Mouse (Mus musculus) telencephalon, adult 2 months (tissue): ENCODE results near the gene Itga11.
A peak's percentile ranks its signal among the peaks of the same experiment; 100 is the strongest.
"Not testable (repeated sequence)": the region's sequence is repeated elsewhere in the genome, so short reads cannot be mapped to it uniquely, and the experiment has no call there.

Experiments
- DNase-seq: peaks from one replicate; pipeline ENCODE4 v3.0.0-alpha.2; 2011; ENCODE audit warnings: low read depth, low spot score

Itga11 gene

DNA sequence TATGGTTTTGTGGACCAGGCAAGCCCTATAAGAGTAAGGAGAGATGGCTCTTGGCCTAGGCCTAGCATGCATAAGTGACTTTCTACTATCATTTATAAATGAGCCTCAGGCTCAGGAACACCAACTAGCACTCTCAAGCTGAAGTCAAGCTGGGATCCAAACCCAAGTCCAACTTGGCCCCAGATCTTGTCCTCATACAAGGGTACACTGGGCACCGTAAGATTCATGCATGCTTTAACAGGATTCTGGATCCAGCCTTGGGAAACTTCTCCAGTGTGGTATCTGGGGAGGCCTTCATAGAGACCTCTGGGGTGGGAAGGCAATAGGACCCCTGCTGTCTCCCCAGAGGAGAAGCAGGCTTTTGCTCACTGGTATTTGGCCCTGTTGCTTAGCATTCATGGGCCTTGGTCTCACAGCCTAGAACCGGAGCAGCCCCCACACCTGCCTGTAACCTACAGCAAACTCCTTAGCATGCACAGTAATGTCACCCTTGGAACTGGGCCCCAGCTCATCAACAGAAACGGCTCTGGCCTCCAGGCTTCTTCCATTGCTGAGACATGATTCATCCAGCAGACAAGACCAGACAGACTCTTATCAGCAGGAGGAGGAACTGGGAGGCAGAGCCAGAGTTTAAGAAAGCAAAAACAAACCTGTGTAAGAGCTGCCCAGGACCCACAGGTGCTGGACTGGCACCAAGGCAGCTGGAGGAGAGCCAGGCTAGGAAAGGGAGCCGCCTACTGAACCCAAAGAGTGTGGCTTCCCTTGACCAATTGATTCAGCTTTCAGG lies 140.4 kb downstream of the Itga11 start:
- DNase-seq = no peak

DNA sequence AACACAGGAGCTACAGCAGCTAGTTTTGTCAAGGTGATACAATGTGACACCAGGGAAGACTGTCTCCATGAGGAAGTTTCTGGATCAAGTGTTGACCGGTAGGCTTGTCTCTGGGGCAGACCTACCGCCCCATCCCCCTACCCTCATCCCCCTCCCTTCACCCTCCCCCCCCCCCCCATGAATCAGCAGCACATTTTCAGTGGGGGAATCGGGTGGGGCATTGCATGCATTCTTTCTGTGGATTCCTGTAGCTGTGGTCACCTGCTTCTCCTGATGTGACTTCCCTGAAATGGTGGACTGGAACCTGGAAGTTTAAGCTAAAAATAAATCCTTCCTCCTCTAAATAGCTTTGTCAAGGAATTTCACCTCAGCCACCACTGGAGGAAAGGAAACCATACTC lies 141.9 kb downstream of the Itga11 start:
- no peak for DNase-seq

DNA sequence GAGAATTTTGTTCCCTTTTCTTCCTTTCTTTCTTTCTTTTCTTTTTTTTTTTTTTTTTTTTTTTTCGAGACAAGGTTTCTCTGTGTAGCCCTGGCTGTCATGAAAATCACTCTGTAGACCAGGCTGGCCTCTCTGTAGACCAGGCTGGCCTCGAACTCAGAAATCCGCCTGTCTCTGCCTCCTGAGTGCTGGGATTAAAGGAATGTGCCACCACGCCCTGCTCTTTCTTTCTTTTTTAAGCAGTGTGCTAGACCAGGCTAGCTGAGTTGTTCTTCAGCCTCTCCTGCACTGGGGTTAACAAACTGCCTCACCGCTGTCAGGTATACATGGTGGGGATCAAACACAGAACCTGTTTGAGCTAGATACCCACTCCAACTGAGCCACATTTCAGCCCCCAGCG lies 142.3 kb downstream of the Itga11 start:
- DNase-seq = not testable (repeated sequence)

DNA sequence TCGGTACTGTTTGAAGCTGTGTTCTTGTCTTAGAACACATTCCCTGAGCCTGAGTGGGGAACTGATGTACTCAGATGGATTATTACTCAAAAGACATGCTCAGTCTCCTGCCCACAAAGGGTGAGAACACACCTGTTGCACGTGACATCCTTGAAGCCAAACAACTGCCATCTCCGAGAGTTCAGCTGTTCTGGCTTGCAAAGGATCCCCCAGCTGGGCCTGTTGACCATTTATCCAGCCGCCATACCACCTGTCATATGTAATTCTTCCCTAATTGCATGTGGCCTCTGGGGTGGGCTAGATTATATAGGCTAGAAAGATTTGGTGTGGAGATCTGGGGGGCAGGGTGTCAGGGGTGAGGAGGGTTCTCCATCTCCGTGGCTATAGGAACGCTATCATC lies 143.2 kb downstream of the Itga11 start:
- no peak for DNase-seq

DNA sequence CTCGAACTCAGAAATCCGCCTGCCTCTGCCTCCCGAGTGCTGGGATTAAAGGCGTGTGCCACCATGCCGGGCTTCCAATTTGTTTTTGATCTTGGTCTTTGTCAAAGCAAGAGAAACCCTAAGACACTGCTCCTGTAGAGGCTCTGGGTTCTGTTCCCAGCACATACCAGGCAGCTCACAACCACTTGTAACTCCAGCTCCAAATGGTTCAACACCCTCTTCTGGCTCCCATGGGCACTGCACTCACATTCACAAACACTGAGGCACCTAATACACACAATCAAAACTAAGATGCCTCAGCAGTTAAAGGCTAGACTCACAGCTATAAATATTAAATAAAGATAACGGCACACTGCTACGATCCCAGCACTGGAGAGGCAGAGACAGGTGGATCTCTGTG lies 144.2 kb downstream of the Itga11 start:
- no peak for DNase-seq

DNA sequence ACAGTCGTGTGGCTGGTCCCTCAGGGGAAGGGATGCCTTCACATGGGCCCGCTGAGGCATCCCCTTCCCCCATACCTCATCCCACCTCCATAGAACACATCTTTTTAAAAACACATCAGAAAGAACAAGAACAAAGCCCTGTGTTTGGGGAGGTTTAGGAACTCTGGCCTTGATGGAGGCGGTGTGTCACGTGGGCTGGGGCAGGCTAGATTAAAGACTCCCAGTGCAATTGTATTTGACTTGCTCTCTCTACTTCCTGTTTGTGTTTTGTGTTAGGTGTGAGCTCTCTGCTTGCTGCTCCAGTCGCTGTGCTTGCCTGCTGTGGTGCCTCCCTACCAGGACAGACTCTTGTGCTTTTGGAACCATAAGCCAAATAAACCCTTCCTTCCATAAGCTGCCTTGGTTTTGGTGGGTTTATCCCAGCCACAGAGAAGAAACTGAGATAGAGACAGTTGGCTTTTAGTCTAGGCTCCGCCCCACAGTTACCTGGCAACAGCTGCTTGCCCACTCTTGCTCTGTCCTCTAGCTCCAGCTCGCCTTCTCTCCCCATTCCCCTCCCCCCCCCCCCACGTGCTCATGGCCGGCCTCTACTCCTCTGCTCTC lies 148.3 kb downstream of the Itga11 start:
- DNase-seq = no peak

DNA sequence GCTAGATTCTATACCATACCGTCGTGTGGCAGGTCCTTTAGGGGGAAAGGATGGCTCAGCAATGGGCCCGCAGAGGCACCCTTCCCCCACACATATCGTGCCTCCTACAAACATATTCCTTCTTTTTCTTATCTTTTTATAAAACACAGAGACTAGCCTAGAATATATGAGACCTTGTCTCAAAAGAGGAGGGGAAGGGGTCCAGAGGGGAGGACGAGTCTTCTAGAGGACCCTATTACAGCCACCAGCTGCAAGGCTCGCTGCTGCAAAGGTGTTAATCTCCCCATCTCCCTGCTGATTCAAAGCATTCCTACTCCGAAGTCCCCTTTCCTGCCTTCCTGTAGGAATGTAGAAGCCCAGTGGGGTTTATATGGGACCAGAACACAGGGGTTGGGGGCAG lies 148.8 kb downstream of the Itga11 start:
- DNase-seq = no peak

DNA sequence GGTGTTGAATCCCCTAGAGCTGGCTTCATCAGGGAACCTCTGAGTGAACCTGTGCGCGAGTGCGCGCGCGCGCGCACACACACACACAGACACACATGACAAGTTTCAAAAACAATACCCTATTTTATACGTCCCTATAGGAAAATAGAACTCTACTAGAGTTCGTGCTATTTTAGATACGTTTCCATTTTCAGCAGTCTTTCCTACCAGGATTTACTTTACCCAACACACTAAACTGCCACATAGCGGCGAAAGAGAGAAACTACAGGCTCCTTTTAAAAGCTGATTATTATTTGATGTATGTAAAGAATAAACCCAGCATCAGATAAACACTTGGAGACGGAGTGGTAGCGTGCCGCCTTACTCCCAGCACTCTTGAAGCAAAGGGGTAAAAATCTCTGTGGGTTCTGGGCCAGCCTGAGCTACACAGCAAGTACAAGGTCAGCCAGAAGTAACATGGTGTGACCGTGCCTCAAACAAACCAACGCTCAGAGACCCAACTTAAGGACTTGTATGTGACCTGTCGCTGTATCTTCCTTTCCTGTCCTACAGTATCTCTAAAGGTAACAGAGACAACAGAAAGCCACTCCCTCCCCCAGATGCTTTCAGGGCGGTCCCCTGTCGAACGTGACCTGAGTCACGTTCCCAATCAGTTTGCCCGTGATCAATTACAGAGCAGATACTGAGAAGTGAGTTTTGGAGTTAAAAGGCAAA lies 150.5 kb downstream of the Itga11 start:
- peak; percentile 54 for DNase-seq

DNA sequence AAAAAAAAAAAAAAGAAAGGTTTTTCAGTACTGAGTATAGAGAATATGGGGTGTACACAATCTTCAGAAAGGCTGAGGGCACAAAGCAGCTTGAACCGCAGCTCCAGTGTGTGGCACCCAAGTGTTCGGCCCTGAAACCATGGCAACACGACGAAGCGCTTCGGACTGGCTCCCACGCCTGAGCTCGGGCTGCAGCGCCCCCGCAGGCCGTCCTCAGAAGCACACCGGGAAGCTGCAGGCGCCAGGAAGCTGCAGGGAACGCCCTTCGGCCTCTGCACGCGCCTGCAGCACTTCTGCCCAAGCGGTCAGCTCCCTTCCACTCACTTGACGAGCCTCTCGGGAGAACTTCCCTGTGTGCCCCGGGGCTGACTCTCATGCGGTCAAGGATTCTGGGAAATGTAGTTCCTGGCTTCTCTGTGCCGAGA lies 151.0 kb downstream of the Itga11 start:
- DNase-seq = peak; percentile 94

DNA sequence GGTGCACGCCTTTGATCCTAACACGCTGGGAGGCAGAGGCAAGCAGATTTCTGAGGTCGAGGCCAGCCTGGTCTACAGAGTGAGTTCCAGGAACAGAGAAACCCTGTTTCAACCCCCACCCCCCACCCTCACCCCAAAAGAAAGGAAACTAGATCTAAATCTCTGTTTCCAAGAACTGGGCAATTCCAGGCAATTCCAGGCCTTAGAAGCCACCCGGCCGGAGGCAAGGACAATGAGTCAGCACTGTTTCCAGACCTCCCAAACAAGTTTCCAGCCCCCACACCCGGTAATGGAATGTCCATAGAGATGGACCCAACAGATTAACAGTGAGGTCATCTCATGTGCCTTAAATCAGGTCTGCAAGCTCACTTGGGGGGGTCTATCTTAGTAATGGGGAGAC lies 152.3 kb downstream of the Itga11 start:
- no peak for DNase-seq
